Mouse (Mus musculus): ENCODE data around the gene Ttc26. TPM values are rescaled to one million over a fixed set of nuclear protein-coding genes. Genes with fewer than 3 reads are reported as not detected.
"Not testable (repeated sequence)": the region's sequence is repeated elsewhere in the genome, so short reads cannot be mapped to it uniquely, and the experiment has no call there.

Ttc26 gene
- polyA plus RNA-seq, 1 experiment from 2014 or later: 13.4 TPM

DNA sequence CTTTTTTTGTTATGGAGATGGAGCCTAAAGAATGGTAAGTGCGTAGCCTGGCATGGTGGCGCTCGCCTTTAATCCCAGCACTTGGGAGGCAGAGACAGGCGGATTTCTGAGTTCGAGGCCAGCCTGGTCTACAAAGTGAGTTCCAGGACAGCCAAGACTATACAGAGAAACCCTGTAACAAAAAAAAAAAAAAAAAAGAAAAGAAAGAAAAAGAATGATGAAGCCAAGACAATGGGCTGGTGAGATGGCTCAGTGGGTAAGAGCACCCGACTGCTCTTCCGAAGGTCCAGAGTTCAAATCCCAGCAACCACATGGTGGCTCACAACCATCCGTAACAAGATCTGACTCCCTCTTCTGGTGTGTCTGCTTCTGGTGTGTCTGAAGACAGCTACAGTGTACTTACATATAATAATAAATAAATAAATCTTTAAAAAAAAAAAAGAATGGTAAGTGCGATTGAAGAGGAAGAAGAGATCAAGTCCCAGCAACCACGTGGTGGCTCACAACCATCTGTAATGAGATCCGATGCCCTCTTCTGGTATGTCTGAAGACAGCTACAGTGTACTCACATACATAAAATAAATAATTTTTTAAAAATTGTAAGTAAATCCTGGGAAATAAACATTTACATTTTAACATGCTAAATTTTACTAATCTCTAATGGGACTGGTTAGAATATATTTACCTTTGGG, 22.1 kb upstream of the Ttc26 start:
- 92% methylated on average over 10 of the region's 11 CpGs for WGBS
- not testable (repeated sequence) for H3K4me2 ChIP-seq (ENCODE audit: low read depth, severe bottlenecking); H3K4me1 ChIP-seq (ENCODE audit: control insufficient read depth, insufficient read depth, low read length); H3K9ac ChIP-seq (ENCODE audit: low read length); H3K36me3 ChIP-seq (ENCODE audit: control insufficient read depth, insufficient read depth, low read length); ATAC-seq (ENCODE audit: insufficient number of reproducible peaks, low FRiP score, low TSS enrichment, low read depth); H3K9me3 ChIP-seq (ENCODE audit: control insufficient read depth, low read length); H3K27ac ChIP-seq (replicated peaks; ENCODE audit: low read depth, low read length); H3K4me3 ChIP-seq (ENCODE audit: low read depth, low read length); DNase-seq (ENCODE audit: low spot score)
- peaks cover 22% of the 10 kb centered on the region for H3K27me3 ChIP-seq (ENCODE audit: control insufficient read depth, insufficient read depth, low read length)

DNA sequence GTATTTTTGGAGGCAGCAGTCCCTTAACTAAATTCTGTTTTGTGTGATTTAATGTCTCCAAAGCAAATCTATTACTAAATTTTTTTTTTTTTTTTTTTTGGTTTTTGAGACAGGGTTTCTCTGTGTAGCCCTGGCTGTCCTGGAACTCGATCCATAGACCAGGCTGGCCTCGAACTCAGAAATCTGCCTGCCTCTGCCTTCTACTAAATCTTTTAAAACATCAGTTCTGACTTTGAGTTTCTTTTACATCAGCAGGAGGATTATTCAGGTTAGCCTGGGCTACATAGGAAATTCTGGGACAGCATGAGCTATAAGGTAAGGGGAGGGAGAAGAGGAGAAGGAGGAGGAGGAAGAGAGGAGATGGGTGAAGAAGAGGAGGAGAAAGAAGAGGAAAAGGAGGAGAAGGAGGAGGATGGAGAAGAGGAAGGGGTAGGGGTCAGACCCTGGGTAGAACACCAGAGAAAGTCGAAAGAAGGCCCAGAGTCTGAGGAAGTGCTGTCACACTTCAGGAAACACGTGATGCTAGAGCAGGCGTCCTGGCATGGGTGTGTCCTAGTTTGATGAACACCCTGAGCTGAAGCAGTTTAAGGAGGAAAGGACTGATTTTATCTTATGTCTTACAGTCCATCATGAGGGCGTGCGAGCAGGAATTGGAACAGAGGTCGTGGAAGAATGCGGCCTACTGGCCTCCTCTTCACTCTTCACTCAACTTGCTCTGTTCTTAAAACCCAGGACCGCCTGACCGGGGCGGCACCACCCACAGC, 21.4 kb upstream of the Ttc26 start:
- H3K9me3 ChIP-seq (ENCODE audit: control insufficient read depth, low read length): no peaks in the 10 kb centered on the region
- ATAC-seq (ENCODE audit: insufficient number of reproducible peaks, low FRiP score, low TSS enrichment, low read depth): no peak
- H3K36me3 ChIP-seq (ENCODE audit: control insufficient read depth, insufficient read depth, low read length): no peaks in the 10 kb centered on the region
- DNase-seq (ENCODE audit: low spot score): no peak
- H3K4me3 ChIP-seq (ENCODE audit: low read depth, low read length): no peak overlapping the region
- 83% methylated on average over 12 of the region's 12 CpGs for whole genome bisulfite sequencing
- H3K9ac ChIP-seq (ENCODE audit: low read length): no peak overlapping the region
- H3K27me3 ChIP-seq (ENCODE audit: control insufficient read depth, insufficient read depth, low read length): peaks cover 15% of the 10 kb centered on the region
- H3K27ac ChIP-seq (replicated peaks; ENCODE audit: low read depth, low read length): no peak overlapping the region
- H3K4me2 ChIP-seq (ENCODE audit: low read depth, severe bottlenecking): no peak overlapping the region
- H3K4me1 ChIP-seq (ENCODE audit: control insufficient read depth, insufficient read depth, low read length): no peaks in the 10 kb centered on the region

DNA sequence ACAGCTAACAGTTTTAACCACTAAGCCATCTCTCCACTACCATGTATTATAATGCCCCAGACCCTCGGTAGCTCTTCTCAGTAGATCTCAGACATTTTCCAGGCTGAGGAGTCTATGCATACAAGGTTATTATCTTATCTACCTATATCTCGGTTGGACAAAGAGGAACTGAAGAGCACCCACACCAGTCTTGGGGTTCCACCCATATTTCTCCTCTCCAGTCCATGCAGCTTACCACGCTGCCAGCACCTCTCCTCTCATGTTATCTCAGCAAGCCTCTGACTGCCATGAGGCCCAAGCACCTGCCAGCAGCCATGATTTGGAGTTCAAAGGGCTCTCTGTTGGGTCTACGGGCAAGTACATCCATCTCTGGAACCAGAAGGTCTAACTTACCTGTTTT, 20.2 kb upstream of the Ttc26 start:
- Histone ChIP-seq H3K9me3 (ENCODE audit: control insufficient read depth, low read length) (no peaks in the 10 kb centered on the region), H3K4me3 (ENCODE audit: low read depth, low read length) (no peak overlapping the region), H3K4me1 (ENCODE audit: control insufficient read depth, insufficient read depth, low read length) (no peaks in the 10 kb centered on the region), H3K27ac (replicated peaks; ENCODE audit: low read depth, low read length) (no peak overlapping the region), H3K4me2 (ENCODE audit: low read depth, severe bottlenecking) (no peak overlapping the region), H3K9ac (ENCODE audit: low read length) (no peak overlapping the region), H3K27me3 (ENCODE audit: control insufficient read depth, insufficient read depth, low read length) (peaks cover 4% of the 10 kb centered on the region), H3K36me3 (ENCODE audit: control insufficient read depth, insufficient read depth, low read length) (no peaks in the 10 kb centered on the region)
- ATAC-seq (ENCODE audit: insufficient number of reproducible peaks, low FRiP score, low TSS enrichment, low read depth) (no peak), DNase-seq (ENCODE audit: low spot score) (no peak)
- WGBS: 88% methylated on average over 4 of the region's 4 CpGs

DNA sequence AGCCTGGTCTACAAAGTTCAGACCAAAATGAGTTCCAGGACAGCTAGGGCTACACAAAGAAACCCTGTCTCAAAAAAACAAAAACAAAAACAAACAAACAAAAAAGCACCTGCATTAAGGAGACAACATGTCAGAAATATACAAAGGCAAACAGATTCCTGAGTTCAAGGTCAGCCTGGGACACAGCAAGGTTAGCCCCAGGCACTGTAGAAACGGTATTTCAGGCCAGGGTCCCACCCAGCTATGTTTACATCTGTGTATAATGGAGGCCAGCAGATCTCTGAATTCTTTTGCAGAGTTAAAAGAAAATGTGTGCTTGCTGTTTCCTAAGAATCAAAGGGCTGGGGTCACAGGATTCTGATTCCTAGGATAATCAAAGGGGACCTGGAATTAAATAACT, 19.3 kb upstream of the Ttc26 start:
- no peak overlapping the region for H3K9ac ChIP-seq (ENCODE audit: low read length)
- WGBS: 42% methylated on average over 1 of the region's 1 CpGs
- H3K27ac ChIP-seq (replicated peaks; ENCODE audit: low read depth, low read length): no peak overlapping the region
- no peak for DNase-seq (ENCODE audit: low spot score)
- no peaks in the 10 kb centered on the region for H3K36me3 ChIP-seq (ENCODE audit: control insufficient read depth, insufficient read depth, low read length)
- H3K27me3 ChIP-seq (ENCODE audit: control insufficient read depth, insufficient read depth, low read length): no peaks in the 10 kb centered on the region
- no peak overlapping the region for H3K4me2 ChIP-seq (ENCODE audit: low read depth, severe bottlenecking)
- no peaks in the 10 kb centered on the region for H3K4me1 ChIP-seq (ENCODE audit: control insufficient read depth, insufficient read depth, low read length)
- ATAC-seq (ENCODE audit: insufficient number of reproducible peaks, low FRiP score, low TSS enrichment, low read depth): no peak
- no peak overlapping the region for H3K4me3 ChIP-seq (ENCODE audit: low read depth, low read length)
- H3K9me3 ChIP-seq (ENCODE audit: control insufficient read depth, low read length): no peaks in the 10 kb centered on the region

DNA sequence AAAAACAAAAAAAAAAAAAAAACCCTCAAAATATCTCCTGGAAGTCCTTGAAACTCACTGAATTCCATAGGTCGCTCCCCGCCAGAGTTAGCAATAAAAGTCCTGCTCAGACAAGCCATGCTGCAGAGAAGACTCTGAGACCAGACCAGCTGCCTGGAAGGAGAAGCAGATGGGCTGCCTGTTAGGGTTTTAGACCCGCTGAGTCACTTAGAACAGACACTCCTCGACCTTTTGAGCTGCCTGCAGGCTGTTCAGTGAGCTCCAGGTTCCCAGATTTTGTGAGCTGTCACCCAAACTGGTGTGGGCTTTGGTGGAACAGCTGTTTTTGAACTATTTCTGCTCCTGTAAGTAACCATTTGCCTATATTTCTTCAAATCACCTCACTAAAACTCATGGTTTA, 17.9 kb upstream of the Ttc26 start:
- no peak overlapping the region for H3K27ac ChIP-seq (replicated peaks; ENCODE audit: low read depth, low read length)
- DNase-seq (ENCODE audit: low spot score) (no peak), ATAC-seq (ENCODE audit: insufficient number of reproducible peaks, low FRiP score, low TSS enrichment, low read depth) (no peak)
- H3K9me3 ChIP-seq (ENCODE audit: control insufficient read depth, low read length): no peaks in the 10 kb centered on the region
- H3K4me2 ChIP-seq (ENCODE audit: low read depth, severe bottlenecking): no peak overlapping the region
- no peak overlapping the region for H3K9ac ChIP-seq (ENCODE audit: low read length)
- no peak overlapping the region for H3K4me3 ChIP-seq (ENCODE audit: low read depth, low read length)
- H3K27me3 ChIP-seq (ENCODE audit: control insufficient read depth, insufficient read depth, low read length): no peaks in the 10 kb centered on the region
- WGBS: 64% methylated on average over 4 of the region's 4 CpGs
- H3K4me1 ChIP-seq (ENCODE audit: control insufficient read depth, insufficient read depth, low read length): no peaks in the 10 kb centered on the region
- no peaks in the 10 kb centered on the region for H3K36me3 ChIP-seq (ENCODE audit: control insufficient read depth, insufficient read depth, low read length)

DNA sequence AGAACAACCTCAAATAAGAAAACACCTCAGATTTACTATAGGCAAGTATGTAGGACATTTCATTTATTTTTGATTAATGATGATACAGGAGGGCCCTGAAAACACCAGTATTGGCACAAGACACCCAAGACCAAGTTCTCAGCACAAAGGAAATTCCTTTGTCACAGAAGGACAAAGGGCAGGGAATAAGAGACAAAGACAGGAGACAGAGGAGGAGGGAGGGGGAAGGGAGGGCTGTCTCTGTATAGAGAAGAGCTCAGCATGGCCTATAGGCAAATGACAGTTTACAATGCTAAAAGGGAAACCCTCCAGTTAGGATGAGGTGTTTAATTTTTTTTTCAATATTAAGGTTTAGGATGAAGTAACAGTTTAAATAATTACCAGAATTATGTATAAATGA, 17.1 kb upstream of the Ttc26 start:
- no peak overlapping the region for H3K4me2 ChIP-seq (ENCODE audit: low read depth, severe bottlenecking)
- H3K27me3 ChIP-seq (ENCODE audit: control insufficient read depth, insufficient read depth, low read length): no peaks in the 10 kb centered on the region
- no peaks in the 10 kb centered on the region for H3K36me3 ChIP-seq (ENCODE audit: control insufficient read depth, insufficient read depth, low read length)
- no peak for ATAC-seq (ENCODE audit: insufficient number of reproducible peaks, low FRiP score, low TSS enrichment, low read depth)
- H3K9ac ChIP-seq (ENCODE audit: low read length): no peak overlapping the region
- no peak for DNase-seq (ENCODE audit: low spot score)
- H3K27ac ChIP-seq (replicated peaks; ENCODE audit: low read depth, low read length): no peak overlapping the region
- H3K4me1 ChIP-seq (ENCODE audit: control insufficient read depth, insufficient read depth, low read length): no peaks in the 10 kb centered on the region
- H3K9me3 ChIP-seq (ENCODE audit: control insufficient read depth, low read length): no peaks in the 10 kb centered on the region
- no peak overlapping the region for H3K4me3 ChIP-seq (ENCODE audit: low read depth, low read length)

DNA sequence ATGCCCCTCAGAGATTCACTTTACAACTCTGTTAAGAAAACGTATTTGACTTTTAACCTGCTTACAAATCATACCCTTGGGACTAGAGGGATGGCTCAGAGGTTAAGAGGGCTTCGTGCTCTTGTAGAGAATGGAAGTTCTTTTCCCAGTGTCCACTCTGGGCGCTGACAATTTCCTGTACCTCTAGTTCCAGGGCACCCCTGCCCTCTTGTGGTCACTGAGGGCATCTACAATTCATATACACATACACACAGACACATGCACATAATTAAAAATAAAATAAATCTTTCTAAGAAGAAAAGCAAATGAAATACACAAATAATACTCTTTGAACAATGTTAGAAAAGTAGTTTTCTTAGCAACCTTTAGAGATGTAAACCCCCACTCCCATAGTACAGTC, 11.3 kb upstream of the Ttc26 start:
- H3K4me2 ChIP-seq (ENCODE audit: low read depth, severe bottlenecking): no peak overlapping the region
- ATAC-seq (ENCODE audit: insufficient number of reproducible peaks, low FRiP score, low TSS enrichment, low read depth) (no peak), DNase-seq (ENCODE audit: low spot score) (no peak)
- H3K36me3 ChIP-seq (ENCODE audit: control insufficient read depth, insufficient read depth, low read length): no peaks in the 10 kb centered on the region
- H3K4me3 ChIP-seq (ENCODE audit: low read depth, low read length): no peak overlapping the region
- no peak overlapping the region for H3K9ac ChIP-seq (ENCODE audit: low read length)
- H3K9me3 ChIP-seq (ENCODE audit: control insufficient read depth, low read length): peaks cover 3% of the 10 kb centered on the region; the same call in 1 of the 2 replicates
- H3K4me1 ChIP-seq (ENCODE audit: control insufficient read depth, insufficient read depth, low read length): no peaks in the 10 kb centered on the region
- 84% methylated on average over 3 of the region's 3 CpGs for WGBS
- H3K27ac ChIP-seq (replicated peaks; ENCODE audit: low read depth, low read length): no peak overlapping the region
- H3K27me3 ChIP-seq (ENCODE audit: control insufficient read depth, insufficient read depth, low read length): no peaks in the 10 kb centered on the region

DNA sequence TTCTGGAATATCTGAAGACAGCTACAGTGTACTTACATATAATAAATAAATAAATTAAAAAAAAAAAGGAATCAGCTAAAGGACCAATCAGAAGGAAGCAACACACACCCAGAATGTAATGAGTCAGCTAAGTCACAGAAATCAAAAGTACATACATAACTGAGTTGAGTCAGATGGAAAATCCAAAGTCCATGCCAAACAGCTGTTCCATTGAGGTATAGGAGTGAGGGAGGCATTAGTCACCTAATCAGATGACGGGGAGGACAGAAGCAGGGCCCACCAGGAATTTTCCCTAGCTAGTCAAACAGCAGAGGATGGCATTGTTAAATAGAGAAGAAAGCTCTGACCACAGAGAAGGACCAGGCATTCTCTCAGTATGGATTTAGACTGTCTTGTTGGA, 7.0 kb upstream of the Ttc26 start:
- no peak overlapping the region for H3K4me2 ChIP-seq (ENCODE audit: low read depth, severe bottlenecking)
- no peaks in the 10 kb centered on the region for H3K4me1 ChIP-seq (ENCODE audit: control insufficient read depth, insufficient read depth, low read length)
- no peak overlapping the region for H3K27ac ChIP-seq (replicated peaks; ENCODE audit: low read depth, low read length)
- peaks cover 3% of the 10 kb centered on the region; the same call in 1 of the 2 replicates for H3K9me3 ChIP-seq (ENCODE audit: control insufficient read depth, low read length)
- no peak for ATAC-seq (ENCODE audit: insufficient number of reproducible peaks, low FRiP score, low TSS enrichment, low read depth)
- no peak for DNase-seq (ENCODE audit: low spot score)
- no peaks in the 10 kb centered on the region for H3K36me3 ChIP-seq (ENCODE audit: control insufficient read depth, insufficient read depth, low read length)
- H3K4me3 ChIP-seq (ENCODE audit: low read depth, low read length): no peak overlapping the region
- no peak overlapping the region for H3K9ac ChIP-seq (ENCODE audit: low read length)
- WGBS: 78% methylated on average over 1 of the region's 1 CpGs
- H3K27me3 ChIP-seq (ENCODE audit: control insufficient read depth, insufficient read depth, low read length): no peaks in the 10 kb centered on the region
